Mouse (Mus musculus): ENCODE measurements at regions not wholly inside any gene's neighbourhood (a gene's known extent, or its start where the extent isn't known, plus 50 kb on each side); places are given as distances from the start of the nearest gene placed in this dataset.

DNA sequence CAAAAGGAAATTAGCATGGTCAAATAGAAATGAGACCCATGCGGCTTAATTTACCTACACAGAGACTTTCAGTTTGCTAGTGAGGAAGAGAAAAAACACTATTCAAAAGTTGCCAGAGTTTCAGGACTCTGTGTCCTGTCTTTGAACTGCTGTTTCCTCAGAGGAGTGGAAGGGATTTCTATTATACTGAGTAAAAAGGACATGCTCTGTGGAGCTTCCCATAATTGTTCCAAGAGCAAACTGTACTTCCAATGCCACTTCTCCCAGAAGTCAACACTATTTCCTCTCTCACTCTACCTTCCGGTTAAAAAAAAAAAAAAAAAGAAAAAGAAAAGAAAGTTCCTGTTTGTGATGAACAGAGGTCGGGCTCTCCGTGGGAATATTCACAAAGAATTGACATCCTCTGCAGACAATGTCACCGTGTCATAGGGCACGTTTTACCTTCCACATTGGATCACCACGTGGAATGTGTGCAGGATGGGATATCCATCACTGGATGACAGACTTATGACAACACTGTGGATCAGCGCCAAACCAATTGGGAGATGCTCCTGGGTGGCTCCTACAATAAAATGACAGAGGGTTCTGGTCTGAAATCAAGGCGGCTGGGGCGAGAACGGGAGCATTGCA is 377.5 kb downstream of the Gja1 start:
- peak in 1 of 2 experiments; percentile 21 for DNase-seq (ENCODE audit: low spot score in 2 of 2)

DNA sequence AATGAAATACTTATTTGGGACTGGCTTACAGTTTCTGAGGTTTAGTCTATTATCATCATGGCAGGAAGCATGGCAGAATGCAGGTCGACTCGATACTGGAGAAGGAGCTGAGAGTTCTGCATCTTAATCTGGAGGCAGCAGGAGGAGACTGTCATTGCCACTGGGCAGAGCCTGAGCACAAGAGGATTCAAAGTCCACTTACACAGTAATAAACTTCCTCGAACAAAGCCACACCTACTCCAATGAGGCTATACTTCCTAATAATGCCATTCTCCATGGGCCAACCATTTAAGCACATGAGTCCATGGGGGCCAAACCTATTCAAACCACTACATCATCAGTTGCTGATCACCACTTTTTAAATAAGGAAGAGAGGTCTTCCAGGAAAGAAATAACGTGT is 393.5 kb downstream of the Gja1 start:
- no peak for DNase-seq (ENCODE audit: low spot score in 2 of 2)

DNA sequence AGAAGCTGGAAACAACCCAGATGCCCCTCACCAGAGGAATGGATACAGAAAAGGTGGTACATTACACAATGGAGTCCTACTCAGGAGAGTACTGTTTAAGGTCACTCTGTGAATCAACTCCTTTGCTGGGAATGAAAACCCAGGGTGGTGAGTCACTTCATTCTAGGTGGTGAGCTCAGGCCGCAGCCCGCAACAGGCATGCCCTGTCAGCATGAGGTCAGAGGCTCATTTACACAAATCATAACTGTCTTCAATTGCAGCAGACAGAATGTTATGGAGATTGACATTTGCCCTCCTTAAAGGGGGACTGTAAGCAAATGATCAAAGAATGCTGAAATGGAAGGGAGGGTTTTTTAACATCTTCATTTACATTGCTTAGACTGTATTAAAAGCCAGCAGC is 405.1 kb downstream of the Gja1 start:
- DNase-seq (ENCODE audit: low spot score in 2 of 2) = peak in 1 of 2 experiments; percentile 11

DNA sequence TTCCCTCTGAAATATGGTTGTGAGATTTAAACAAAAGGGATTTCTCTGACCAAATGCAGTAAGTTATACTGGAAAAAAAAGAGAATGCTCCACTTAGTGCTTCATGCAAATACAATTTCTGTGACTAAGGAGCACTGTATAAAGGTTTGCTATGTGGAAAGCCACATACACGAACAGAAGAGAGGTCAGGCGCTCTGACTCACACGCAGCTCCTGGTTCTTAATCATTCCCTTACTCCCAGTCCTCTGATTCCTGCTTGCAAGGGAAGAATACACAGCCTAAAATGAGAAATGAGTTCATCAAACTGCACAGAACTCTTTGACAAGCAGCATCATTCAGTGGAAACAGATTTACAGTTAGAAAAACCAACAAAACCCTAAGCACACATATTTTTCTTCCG is 406.8 kb downstream of the Gja1 start:
- no peak for DNase-seq (ENCODE audit: low spot score in 2 of 2)

GRCm38 (mm10) chr10:56788081-56788480 is 411.0 kb downstream of the Gja1 start:
- DNase-seq (ENCODE audit: low spot score in 2 of 2) = no peak

DNA sequence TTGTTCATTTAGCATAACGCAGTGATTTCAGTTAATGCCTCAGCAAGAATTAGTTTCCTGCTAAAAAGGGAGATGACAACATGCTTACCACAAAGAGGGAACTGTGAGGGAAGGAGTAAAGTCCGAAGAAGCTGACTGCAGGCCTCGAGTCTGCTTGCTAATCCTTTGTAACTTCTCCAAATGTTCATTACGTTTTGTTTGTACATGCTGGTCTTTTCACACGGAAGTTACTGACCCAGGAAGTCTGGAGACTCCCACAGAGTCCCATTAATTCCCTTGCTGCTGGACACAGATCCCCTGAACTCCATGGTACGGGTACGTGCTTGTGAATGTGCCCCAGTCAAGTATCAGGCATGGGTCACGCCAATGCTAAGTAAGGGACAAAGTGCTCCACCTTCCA is 415.9 kb downstream of the Gja1 start:
- DNase-seq (ENCODE audit: low spot score in 2 of 2) = no peak

GRCm38 (mm10) chr10:56795396-56795795 is 418.3 kb downstream of the Gja1 start:
- no peak for DNase-seq (ENCODE audit: low spot score in 2 of 2)

GRCm38 (mm10) chr10:56799307-56799706 is 422.2 kb downstream of the Gja1 start:
- DNase-seq (ENCODE audit: low spot score in 2 of 2) = no peak

DNA sequence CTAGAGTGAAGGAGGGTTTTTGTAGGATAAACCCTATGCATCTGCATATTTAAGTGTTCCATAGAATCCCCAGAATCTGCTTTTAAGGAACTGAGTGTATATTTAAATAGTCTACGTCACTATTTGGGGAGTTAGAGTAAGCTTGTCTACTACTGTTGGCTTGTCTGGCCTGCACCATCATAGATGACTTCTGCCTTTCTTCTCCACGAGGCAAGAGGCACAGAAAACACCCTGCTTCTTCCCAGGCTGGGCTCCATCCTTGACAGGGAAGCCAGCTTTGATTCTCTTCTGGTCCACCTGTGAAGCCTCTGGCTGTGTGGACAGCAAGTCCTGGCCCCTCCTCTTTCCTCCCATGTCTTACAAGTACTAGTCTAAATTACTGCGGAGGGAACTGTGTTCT is 422.6 kb downstream of the Gja1 start:
- no peak for DNase-seq (ENCODE audit: low spot score in 2 of 2)

GRCm38 (mm10) chr10:56809006-56809405 is 431.9 kb downstream of the Gja1 start:
- no peak for DNase-seq (ENCODE audit: low spot score in 2 of 2)

GRCm38 (mm10) chr10:56822158-56822557 is 445.0 kb downstream of the Gja1 start:
- no peak for DNase-seq (ENCODE audit: low spot score in 2 of 2)

DNA sequence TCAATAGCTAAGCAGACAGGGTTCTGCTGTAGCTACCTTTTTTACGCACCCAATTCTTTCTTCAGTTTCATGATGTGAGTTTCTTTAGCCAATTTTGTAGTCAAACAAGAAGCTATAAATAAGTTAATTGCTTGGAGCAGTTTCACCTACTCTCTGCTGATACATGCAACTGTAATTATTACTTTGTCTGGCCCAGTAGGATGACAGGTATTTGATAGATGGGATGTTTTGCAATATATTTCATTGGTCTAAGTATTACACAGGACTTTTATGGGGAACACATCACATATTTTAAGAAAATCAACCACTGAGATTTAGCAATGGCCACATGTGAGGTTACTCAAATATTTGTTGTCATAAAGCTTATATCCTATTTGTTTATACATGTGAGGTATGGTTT is 454.2 kb downstream of the Gja1 start:
- DNase-seq (ENCODE audit: low spot score in 2 of 2) = no peak

DNA sequence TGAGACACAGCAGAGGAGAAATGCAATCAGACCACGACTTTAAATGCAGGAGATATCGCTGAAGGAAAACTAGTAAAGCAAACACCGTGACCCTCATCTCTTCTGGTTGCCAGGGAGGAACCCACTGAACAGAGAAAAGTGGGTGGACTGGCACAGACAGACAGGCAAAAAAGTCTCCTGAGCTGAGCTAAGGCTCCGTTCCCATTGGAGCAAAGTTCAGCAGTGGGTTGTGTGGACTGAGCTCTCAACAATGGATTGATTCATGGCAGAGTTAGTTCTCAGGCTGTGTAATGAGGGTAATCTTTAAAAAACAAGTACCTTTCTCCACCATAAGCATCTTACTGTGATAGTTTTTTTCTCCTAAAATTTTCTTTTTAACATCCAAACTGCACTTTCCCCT is 454.8 kb downstream of the Gja1 start:
- no peak for DNase-seq (ENCODE audit: low spot score in 2 of 2)

GRCm38 (mm10) chr10:56836130-56836529 is 459.0 kb downstream of the Gja1 start:
- DNase-seq (ENCODE audit: low spot score in 2 of 2) = no peak

- DNase-seq (ENCODE audit: low spot score in 2 of 2) = no peak
These were observed 461.9 kb downstream of the Gja1 start for GRCm38 (mm10) chr10:56839006-56839495.

DNA sequence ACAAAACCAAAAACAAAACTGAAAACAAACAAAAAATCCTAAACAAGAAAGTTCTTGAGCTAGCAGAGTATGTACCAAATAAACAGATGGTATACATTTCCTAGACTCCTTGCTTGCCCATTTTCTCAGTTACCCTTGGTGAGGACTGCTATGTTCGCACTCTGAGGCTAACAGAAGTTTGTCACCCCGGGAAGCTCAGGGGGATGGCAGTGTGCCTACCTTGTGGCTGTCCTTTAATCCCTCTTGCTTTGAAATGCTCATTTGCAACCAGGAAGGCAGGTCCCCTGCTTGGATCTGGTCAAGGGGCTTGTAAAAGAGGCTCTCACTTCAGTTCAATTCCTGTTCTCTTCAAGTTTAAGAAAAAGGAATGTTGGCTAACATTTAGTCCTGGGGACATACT is 462.4 kb downstream of the Gja1 start:
- DNase-seq (ENCODE audit: low spot score in 2 of 2) = no peak

DNA sequence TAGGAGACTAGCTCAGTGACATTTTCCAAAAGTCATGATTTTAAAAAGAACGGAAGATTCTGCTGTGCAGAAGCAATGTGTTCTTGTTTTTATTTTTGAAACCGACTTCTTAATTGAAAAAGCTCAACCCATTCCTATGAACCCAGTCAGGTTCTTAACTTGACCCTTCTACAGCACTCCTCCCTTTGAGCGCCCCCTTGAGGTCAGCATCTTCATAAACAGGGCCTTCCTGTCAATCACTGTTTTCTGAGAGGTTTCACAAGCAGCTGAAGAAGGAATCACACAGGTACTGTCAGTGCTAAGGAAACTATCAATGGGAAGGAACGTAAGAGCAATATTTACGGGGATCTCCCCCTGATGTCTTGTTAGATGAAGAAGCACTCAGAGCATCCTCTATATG is 463.6 kb downstream of the Gja1 start:
- DNase-seq (ENCODE audit: low spot score in 2 of 2) = peak; percentile 43 to 51

DNA sequence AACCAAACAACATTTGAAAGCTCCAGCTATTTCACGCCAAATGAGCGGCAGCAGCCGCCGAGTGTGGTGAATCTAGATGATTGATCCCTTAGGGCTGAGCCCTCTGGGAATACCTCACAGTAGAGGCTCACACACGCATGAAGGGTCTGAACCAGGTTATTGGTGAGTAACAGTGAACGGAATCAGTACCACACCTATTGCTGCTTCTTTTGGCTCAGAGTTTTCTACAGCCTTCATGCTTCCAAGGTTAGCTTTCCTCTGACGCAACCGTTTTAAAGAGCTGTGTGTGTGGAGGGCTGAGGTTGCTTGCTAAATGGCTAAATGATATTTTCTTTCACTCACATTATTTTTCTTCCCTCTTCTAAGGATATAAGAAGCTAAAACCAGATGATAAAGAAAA is 464.4 kb downstream of the Gja1 start:
- peak in 1 of 2 experiments; percentile 6 for DNase-seq (ENCODE audit: low spot score in 2 of 2)

- no peak for DNase-seq (ENCODE audit: low spot score in 2 of 2)
These were observed 464.8 kb downstream of the Gja1 start for GRCm38 (mm10) chr10:56841973-56842372.

GRCm38 (mm10) chr10:56852484-56852883 is 475.4 kb downstream of the Gja1 start:
- no peak for DNase-seq (ENCODE audit: low spot score in 2 of 2)

- DNase-seq (ENCODE audit: low spot score in 2 of 2) = no peak
These were observed 479.1 kb downstream of the Gja1 start for GRCm38 (mm10) chr10:56856186-56856585.

DNA sequence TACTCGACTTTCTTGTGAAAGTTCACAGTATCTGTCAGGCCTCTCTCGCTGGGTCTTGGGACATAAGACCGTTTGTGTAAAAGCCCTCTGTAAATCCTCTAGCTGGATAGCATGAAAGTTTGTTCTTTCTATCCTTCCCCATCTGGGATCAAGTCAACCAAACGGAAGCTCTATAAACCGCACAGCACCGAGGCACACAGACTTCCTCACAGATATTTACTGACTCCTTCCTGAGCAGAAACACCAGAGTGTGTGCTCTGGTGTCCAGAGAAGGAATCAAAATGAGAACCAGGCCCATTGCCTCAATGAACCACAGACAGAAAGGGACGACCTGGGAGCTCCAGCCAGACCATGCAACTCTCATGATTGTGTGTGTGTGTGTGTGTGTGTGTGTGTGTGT is 502.6 kb downstream of the Gja1 start:
- DNase-seq (ENCODE audit: low spot score in 2 of 2) = no peak

DNA sequence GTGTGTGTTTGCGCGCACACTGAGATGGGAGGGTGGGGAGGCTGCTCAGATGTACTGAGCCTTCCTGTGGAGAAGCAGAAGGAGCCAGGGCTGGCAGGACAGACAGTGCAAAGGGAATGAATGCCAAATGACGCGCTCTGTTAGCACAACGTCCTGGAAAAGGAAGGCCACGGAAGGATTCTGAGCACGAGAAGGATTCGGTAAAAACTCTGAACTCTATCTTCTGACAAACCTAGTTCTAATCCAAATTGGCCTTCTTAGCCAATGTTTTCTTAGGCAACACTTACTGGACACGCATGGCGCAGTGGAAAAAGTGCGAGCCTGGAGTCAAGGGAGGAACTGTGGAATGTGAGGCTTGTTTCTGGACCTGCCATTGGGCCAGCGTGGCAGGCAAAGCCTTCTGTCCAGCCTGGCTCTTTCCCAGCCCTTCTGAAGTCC is 503.0 kb downstream of the Gja1 start:
- DNase-seq (ENCODE audit: low spot score in 2 of 2) = no peak

All from adrenal gland, adult 18-20 months (tissue).